Mouse (Mus musculus): ENCODE measurements around the gene Pdlim4.

The Pdlim4 gene

GRCm38 (mm10) chr11:54090091-54090879 lies 21.5 kb upstream of the Pdlim4 start:
- peak in 1 of 2 experiments; percentile 11 for DNase-seq

- peak; percentile 81 to 94 for DNase-seq
These were observed 20.1 kb upstream of the Pdlim4 start for GRCm38 (mm10) chr11:54088947-54089317.

GRCm38 (mm10) chr11:54088253-54088946 lies 19.6 kb upstream of the Pdlim4 start:
- no peak for DNase-seq

- peak in 1 of 2 experiments; percentile 4 for DNase-seq
These were observed 17.0 kb upstream of the Pdlim4 start for GRCm38 (mm10) chr11:54085816-54086215.

- no peak for DNase-seq
These were observed 16.2 kb upstream of the Pdlim4 start for GRCm38 (mm10) chr11:54084976-54085375.

GRCm38 (mm10) chr11:54082725-54083124 lies 13.9 kb upstream of the Pdlim4 start:
- DNase-seq = no peak

- DNase-seq = no peak
These were observed 11.6 kb upstream of the Pdlim4 start for GRCm38 (mm10) chr11:54080435-54080834.

GRCm38 (mm10) chr11:54076101-54076500 lies 7.3 kb upstream of the Pdlim4 start:
- DNase-seq = peak in 1 of 2 experiments; percentile 33

- no peak for DNase-seq
These were observed 6.5 kb upstream of the Pdlim4 start for GRCm38 (mm10) chr11:54075353-54075752.

GRCm38 (mm10) chr11:54073291-54073690 lies 4.5 kb upstream of the Pdlim4 start:
- peak in 1 of 2 experiments; percentile 29 for DNase-seq

GRCm38 (mm10) chr11:54071726-54072445 lies 3.1 kb upstream of the Pdlim4 start:
- peak in 1 of 2 experiments; percentile 36 for DNase-seq

GRCm38 (mm10) chr11:54067996-54068519 lies 756 bp downstream of the Pdlim4 start:
- DNase-seq = no peak

GRCm38 (mm10) chr11:54067318-54067995 lies 1.4 kb downstream of the Pdlim4 start:
- DNase-seq = peak in 1 of 2 experiments; percentile 44

GRCm38 (mm10) chr11:54066400-54066799 lies 2.4 kb downstream of the Pdlim4 start:
- no peak for DNase-seq

GRCm38 (mm10) chr11:54065915-54066178 lies 3.0 kb downstream of the Pdlim4 start:
- DNase-seq = no peak

- DNase-seq = no peak
These were observed 3.5 kb downstream of the Pdlim4 start for GRCm38 (mm10) chr11:54065106-54065914.

GRCm38 (mm10) chr11:54064412-54064978 lies 4.3 kb downstream of the Pdlim4 start:
- no peak for DNase-seq

- DNase-seq = peak in 1 of 2 experiments; percentile 30
These were observed 5.4 kb downstream of the Pdlim4 start for GRCm38 (mm10) chr11:54063472-54063775.

- peak; percentile 25 to 55 for DNase-seq
These were observed 5.9 kb downstream of the Pdlim4 start for GRCm38 (mm10) chr11:54062753-54063471.

GRCm38 (mm10) chr11:54062086-54062752 lies 6.6 kb downstream of the Pdlim4 start:
- DNase-seq = peak in 1 of 2 experiments; percentile 62
